Mouse (Mus musculus) stomach, embryonic 15.5 days (tissue): ENCODE measurements around the gene Mcm8. TPM values are rescaled to one million over a fixed set of nuclear protein-coding genes. Genes with fewer than 3 reads are reported as not detected.
A peak's percentile ranks its signal among the peaks of the same experiment; 100 is the strongest.

Experiments
- ATAC-seq: fragments of 200-750 bp; cut with Nextera tagmentation; 2 replicates; pipeline ENCODE4 v1.8.0; 2017; ENCODE audit warnings: low read depth, moderate number of reproducible peaks, moderate TSS enrichment; ENCODE audit not compliant: insufficient read depth, low FRiP score
- H3K27ac ChIP-seq: fragments of 300-500 bp; sonication (generic); 2 replicates; pipeline ENCODE4 v1.5.1; 2015; ENCODE audit warnings: mild to moderate bottlenecking, inconsistent platforms
- H3K27me3 ChIP-seq: fragments of 300-500 bp; sonication (generic); replicated peaks from 2 replicates; pipeline ENCODE4 v1.6.1; 2015; ENCODE audit warnings: inconsistent platforms
- H3K36me3 ChIP-seq: fragments of 300-500 bp; sonication (generic); 2 replicates; pipeline ENCODE4 v1.6.1; 2015; ENCODE audit warnings: inconsistent platforms
- H3K4me1 ChIP-seq: fragments of 300-500 bp; sonication (generic); 2 replicates; pipeline ENCODE4 v1.6.1; 2015; ENCODE audit warnings: inconsistent platforms
- H3K4me2 ChIP-seq: fragments of 300-500 bp; sonication (generic); 2 replicates; pipeline ENCODE4 v1.6.1; 2015; ENCODE audit warnings: mild to moderate bottlenecking, inconsistent platforms
- H3K4me3 ChIP-seq: fragments of 300-500 bp; sonication (generic); replicated peaks from 2 replicates; pipeline ENCODE4 v1.5.1; 2015; ENCODE audit warnings: inconsistent platforms
- H3K9ac ChIP-seq: fragments of 300-500 bp; sonication (generic); 2 replicates; pipeline ENCODE4 v1.6.1; 2015; ENCODE audit warnings: inconsistent platforms
- H3K9me3 ChIP-seq: fragments of 300-500 bp; sonication (generic); 2 replicates; pipeline ENCODE4 v1.6.1; 2016; ENCODE audit warnings: inconsistent platforms
- WGBS: fragments of 180-500 bp; shearing (Covaris S2); methylation state at CpG from one replicate; pipeline ENCODE4 v1.1.7; 2015; 5-methylcytosine and 5-hydroxymethylcytosine counted together
- polyA plus RNA-seq: library from polyadenylated mRNA; unstranded; fragments of >200 nt; fragmentation: Nextera tagmentation; extraction: Ambion mirVana; gene quantifications from 2 replicates; pipeline ENCODE4 v1.2.1, GENCODE M21; 2015

Mcm8 gene
- 10.4 and 12.2 TPM in 2 replicates for polyA plus RNA-seq

GRCm38 (mm10) chr2:132815608-132816314 lies at the start of gene Mcm8, which contains the start of gene Trmt6:
Gene Mcm8 (plus strand): TSS chr2:132816141.
Gene Trmt6 (minus strand): TSS chr2:132816055.
- under 1% methylated on average over 58 of the region's 59 CpGs for WGBS
- ATAC-seq = peak; percentile 100
- peaks cover 6% of the 10 kb centered on the region; the same call in 1 of the 2 replicates for H3K36me3 ChIP-seq
- peak within 1 kb of the TSS; percentile 80 for H3K4me3 ChIP-seq
- H3K27ac ChIP-seq = peak within 1 kb of the TSS; percentile 80; the same call in 1 of the 2 replicates
- peak within 1 kb of the TSS; percentile 73 for H3K9ac ChIP-seq
- H3K4me2 ChIP-seq = peak within 1 kb of the TSS; percentile 80
- H3K9me3 ChIP-seq = no peaks in the 10 kb centered on the region
- 0 out of 2 replicates have a peak, but pooled peaks cover 8% of the 10 kb centered on the region for H3K4me1 ChIP-seq
- no peaks in the 10 kb centered on the region for H3K27me3 ChIP-seq

- Histone ChIP-seq H3K27me3 (no peaks in the 10 kb centered on the region), H3K9me3 (no peaks in the 10 kb centered on the region), H3K36me3 (no peaks in the 10 kb centered on the region), H3K4me3 (no peak overlapping the region), H3K27ac (no peak overlapping the region), H3K4me2 (no peak overlapping the region), H3K4me1 (no peaks in the 10 kb centered on the region), H3K9ac (no peak overlapping the region)
- no peak for ATAC-seq
- WGBS = 56% methylated on average over 1 of the region's 1 CpGs
Observed at GRCm38 (mm10) chr2:132770822-132771221, 45.1 kb upstream of the Mcm8 start.

- H3K9me3 ChIP-seq = no peaks in the 10 kb centered on the region
- H3K4me3 ChIP-seq = peak within 1 kb of the TSS; percentile 35
- no peaks in the 10 kb centered on the region for H3K36me3 ChIP-seq
- no peak for ATAC-seq
- peaks cover 4% of the 10 kb centered on the region; the same call in 1 of the 2 replicates for H3K4me1 ChIP-seq
- no peak within 1 kb of the TSS for H3K27ac ChIP-seq
- 10% methylated on average over 4 of the region's 4 CpGs for WGBS
- H3K4me2 ChIP-seq = peak within 1 kb of the TSS; percentile 84
- no peak within 1 kb of the TSS for H3K9ac ChIP-seq
- no peaks in the 10 kb centered on the region for H3K27me3 ChIP-seq
Observed at GRCm38 (mm10) chr2:132780978-132781377, 35.0 kb upstream of the Mcm8 start, which contains the start of gene Chgb. Gene Chgb (plus strand): TSS chr2:132781278.

GRCm38 (mm10) chr2:132781439-132782068 lies 34.4 kb upstream of the Mcm8 start:
- Histone ChIP-seq H3K4me1 (peaks cover 4% of the 10 kb centered on the region; the same call in 1 of the 2 replicates), H3K4me2 (peak overlapping the region; percentile 84), H3K27me3 (no peaks in the 10 kb centered on the region), H3K9ac (no peak overlapping the region), H3K36me3 (no peaks in the 10 kb centered on the region), H3K4me3 (peak overlapping the region; percentile 35), H3K9me3 (no peaks in the 10 kb centered on the region), H3K27ac (no peak overlapping the region)
- peak; percentile 97 for ATAC-seq
- 2% methylated on average over 40 of the region's 41 CpGs for WGBS

GRCm38 (mm10) chr2:132784039-132784438 lies 31.9 kb upstream of the Mcm8 start:
- no peak overlapping the region for H3K4me2 ChIP-seq
- no peaks in the 10 kb centered on the region for H3K36me3 ChIP-seq
- H3K27ac ChIP-seq = no peak overlapping the region
- no peak overlapping the region for H3K9ac ChIP-seq
- H3K4me1 ChIP-seq = peaks cover 4% of the 10 kb centered on the region; the same call in 1 of the 2 replicates
- no peak for ATAC-seq
- no peaks in the 10 kb centered on the region for H3K27me3 ChIP-seq
- H3K9me3 ChIP-seq = no peaks in the 10 kb centered on the region
- no peak overlapping the region for H3K4me3 ChIP-seq
- 71% methylated on average over 6 of the region's 6 CpGs for WGBS

- ATAC-seq = no peak
- H3K27me3 ChIP-seq = no peaks in the 10 kb centered on the region
- no peaks in the 10 kb centered on the region for H3K36me3 ChIP-seq
- no peak overlapping the region for H3K9ac ChIP-seq
- WGBS = 81% methylated on average over 19 of the region's 19 CpGs
- H3K4me2 ChIP-seq = no peak overlapping the region
- no peak overlapping the region for H3K27ac ChIP-seq
- no peak overlapping the region for H3K4me3 ChIP-seq
- H3K9me3 ChIP-seq = no peaks in the 10 kb centered on the region
- no peaks in the 10 kb centered on the region for H3K4me1 ChIP-seq
Observed at GRCm38 (mm10) chr2:132793441-132794203, 22.3 kb upstream of the Mcm8 start.

- WGBS = 85% methylated on average over 7 of the region's 7 CpGs
- no peak for ATAC-seq
- Histone ChIP-seq H3K9ac (no peak overlapping the region), H3K27me3 (no peaks in the 10 kb centered on the region), H3K9me3 (no peaks in the 10 kb centered on the region), H3K4me1 (no peaks in the 10 kb centered on the region), H3K4me3 (no peak overlapping the region), H3K4me2 (no peak overlapping the region), H3K27ac (no peak overlapping the region), H3K36me3 (no peaks in the 10 kb centered on the region)
Observed at GRCm38 (mm10) chr2:132794204-132794586, 21.7 kb upstream of the Mcm8 start.

GRCm38 (mm10) chr2:132802976-132803375 lies 13.0 kb upstream of the Mcm8 start:
- H3K36me3 ChIP-seq = peaks cover 15% of the 10 kb centered on the region
- no peak for ATAC-seq
- 81% methylated on average over 2 of the region's 2 CpGs for WGBS
- no peak overlapping the region for H3K4me3 ChIP-seq
- H3K9me3 ChIP-seq = no peaks in the 10 kb centered on the region
- no peaks in the 10 kb centered on the region for H3K27me3 ChIP-seq
- no peak overlapping the region for H3K4me2 ChIP-seq
- H3K9ac ChIP-seq = no peak overlapping the region
- no peaks in the 10 kb centered on the region for H3K4me1 ChIP-seq
- H3K27ac ChIP-seq = no peak overlapping the region

- no peaks in the 10 kb centered on the region for H3K4me1 ChIP-seq
- H3K27me3 ChIP-seq = no peaks in the 10 kb centered on the region
- H3K9ac ChIP-seq = no peak overlapping the region
- H3K27ac ChIP-seq = no peak overlapping the region
- H3K36me3 ChIP-seq = no peaks in the 10 kb centered on the region
- WGBS = 93% methylated on average over 4 of the region's 4 CpGs
- no peak overlapping the region for H3K4me3 ChIP-seq
- H3K9me3 ChIP-seq = no peaks in the 10 kb centered on the region
- no peak overlapping the region for H3K4me2 ChIP-seq
- ATAC-seq = no peak
Observed at GRCm38 (mm10) chr2:132841071-132841470, 25.1 kb downstream of the Mcm8 start.

- ATAC-seq = peak; percentile 90
Observed at GRCm38 (mm10) chr2:132846407-132847358, 30.7 kb downstream of the Mcm8 start, which contains the start of gene Crls1. Gene Crls1 (plus strand): TSS chr2:132846666.

GRCm38 (mm10) chr2:132847581-132847980 lies 31.6 kb downstream of the Mcm8 start:
- peak overlapping the region; percentile 98 for H3K4me3 ChIP-seq
- H3K36me3 ChIP-seq = no peaks in the 10 kb centered on the region
- no peaks in the 10 kb centered on the region for H3K27me3 ChIP-seq
- peak overlapping the region; percentile 73 for H3K4me2 ChIP-seq
- H3K27ac ChIP-seq = no peak overlapping the region
- peak overlapping the region; percentile 96; the same call in 1 of the 2 replicates for H3K9ac ChIP-seq
- H3K4me1 ChIP-seq = peaks cover 11% of the 10 kb centered on the region
- H3K9me3 ChIP-seq = no peaks in the 10 kb centered on the region
- 21% methylated on average over 7 of the region's 7 CpGs for WGBS
- no peak for ATAC-seq

More at GRCm38 (mm10) chr2:132846407-132847358, 30.7 kb downstream of the Mcm8 start, which contains the start of gene Crls1:
- Histone ChIP-seq H3K36me3 (no peaks in the 10 kb centered on the region), H3K27ac (peak within 1 kb of the TSS; percentile 92), H3K4me2 (peak within 1 kb of the TSS; percentile 73), H3K4me1 (peaks cover 11% of the 10 kb centered on the region), H3K9ac (peak within 1 kb of the TSS; percentile 96), H3K27me3 (no peaks in the 10 kb centered on the region), H3K4me3 (peak within 1 kb of the TSS; percentile 98), H3K9me3 (no peaks in the 10 kb centered on the region)
- WGBS = under 1% methylated on average over 69 of the region's 96 CpGs
